Mouse (Mus musculus) liver, embryonic 11.5 days (tissue): Measurements from ENCODE around the gene Sufu. TPM values are rescaled to one million over a fixed set of nuclear protein-coding genes. Genes with fewer than 3 reads are reported as not detected.

Source experiments
- ATAC-seq: fragments of 200-750 bp; cut with Nextera tagmentation; replicated peaks from 2 replicates; pipeline ENCODE4 v1.8.0; 2017; ENCODE audit warnings: moderate number of reproducible peaks, mild to moderate bottlenecking, moderate TSS enrichment, moderate library complexity; ENCODE audit not compliant: low FRiP score
- DNase-seq: peaks from one replicate; pipeline ENCODE4 v3.0.0-alpha.2; 2017; ENCODE audit warnings: low spot score
- H3K27ac ChIP-seq: fragments of 300-500 bp; sonication (generic); 2 replicates; pipeline ENCODE4 v1.5.1; 2014; ENCODE audit warnings: mild to moderate bottlenecking, low read depth, low read length, control low read depth
- H3K27me3 ChIP-seq: fragments of 300-500 bp; sonication (generic); replicated peaks from 2 replicates; pipeline ENCODE4 v1.6.1; 2014; ENCODE audit warnings: low read length, mixed read lengths; ENCODE audit not compliant: control insufficient read depth, insufficient read depth
- H3K36me3 ChIP-seq: fragments of 300-500 bp; sonication (generic); 2 replicates; pipeline ENCODE4 v1.6.1; 2014; ENCODE audit warnings: mild to moderate bottlenecking, low read length, moderate library complexity, mixed read lengths; ENCODE audit not compliant: control insufficient read depth, insufficient read depth
- H3K4me1 ChIP-seq: fragments of 300-500 bp; sonication (generic); replicated peaks from 2 replicates; pipeline ENCODE4 v1.6.1; 2014; ENCODE audit warnings: low read length, mixed read lengths; ENCODE audit not compliant: control insufficient read depth, insufficient read depth
- H3K4me2 ChIP-seq: fragments of 300-500 bp; sonication (generic); 2 replicates; pipeline ENCODE4 v1.6.1; 2014; ENCODE audit warnings: mild to moderate bottlenecking, control low read depth, moderate library complexity
- H3K4me3 ChIP-seq: fragments of 300-500 bp; sonication (generic); 2 replicates; pipeline ENCODE4 v1.5.1; 2014; ENCODE audit warnings: low read depth, low read length, control low read depth
- H3K9ac ChIP-seq: fragments of 300-500 bp; sonication (generic); 2 replicates; pipeline ENCODE4 v1.6.1; 2014; ENCODE audit warnings: low read depth, low read length, control low read depth
- H3K9me3 ChIP-seq: fragments of 300-500 bp; sonication (generic); 2 replicates; pipeline ENCODE4 v1.6.1; 2016; ENCODE audit warnings: low read length, inconsistent platforms, mixed read lengths; ENCODE audit not compliant: control insufficient read depth
- WGBS: fragments of 180-500 bp; shearing (Covaris S2); extraction: QIAGEN DNeasy Blood & Tissue Kit; methylation state at CpG from one replicate; pipeline ENCODE4 v1.1.7; 2014; 5-methylcytosine and 5-hydroxymethylcytosine counted together
- polyA plus RNA-seq: library from polyadenylated mRNA; unstranded; fragments of >200 nt; fragmentation: Nextera tagmentation; extraction: Ambion mirVana; gene quantifications from 2 replicates; pipeline ENCODE4 v1.2.1, GENCODE M21; 2014

Sufu gene
- polyA plus RNA-seq, 1 experiment from 2014 or later: 22.8 TPM

DNA sequence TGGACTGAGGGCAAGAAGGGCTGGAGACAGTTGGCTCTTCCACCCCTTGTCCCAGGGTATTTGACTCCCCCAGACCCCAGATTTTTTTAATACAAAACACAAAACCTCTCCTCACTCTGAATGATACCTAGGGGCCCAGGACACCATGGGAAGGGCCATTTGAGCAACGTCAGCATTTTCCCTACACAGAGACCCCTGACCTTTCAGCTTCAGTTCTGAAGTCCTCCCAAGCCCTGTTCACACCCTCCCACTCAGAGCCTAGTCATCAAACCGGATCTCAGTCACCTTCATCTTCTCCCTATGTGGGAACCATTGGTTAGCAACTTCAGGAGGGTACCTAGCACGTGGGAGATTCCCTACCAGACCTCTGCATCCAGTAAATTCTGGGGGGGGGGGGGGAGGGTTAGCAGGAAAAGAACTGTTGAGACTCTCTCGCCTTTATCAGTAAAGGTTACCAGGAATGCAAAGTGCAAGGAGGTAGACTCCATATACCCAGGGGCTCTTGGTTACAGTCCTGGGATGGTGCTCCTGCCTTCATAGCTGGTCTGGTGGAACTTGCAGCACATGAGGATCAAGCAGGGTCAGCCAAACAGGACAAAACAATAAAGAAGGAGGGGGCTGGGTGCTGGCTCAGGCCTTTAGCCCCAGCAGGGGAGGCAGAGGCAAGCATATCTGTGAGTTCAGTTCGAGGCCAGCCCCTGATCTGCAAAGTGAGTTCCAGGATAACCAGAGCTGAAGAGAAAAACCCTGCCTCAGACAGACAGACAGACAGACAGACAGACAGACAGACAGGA is 122.3 kb downstream of the Sufu start:
- Histone ChIP-seq H3K27me3 (no peaks in the 10 kb centered on the region; the same call in 1 of the 2 replicates), H3K36me3 (peaks cover 20% of the 10 kb centered on the region), H3K4me3 (no peak overlapping the region), H3K9me3 (no peaks in the 10 kb centered on the region), H3K27ac (0 out of 2 replicates have a peak overlapping the region, but pooled peaks have one; percentile 43), H3K4me2 (peak overlapping the region; percentile 60), H3K4me1 (peaks cover 42% of the 10 kb centered on the region), H3K9ac (no peak overlapping the region)
- ATAC-seq: no peak
- WGBS: 9% methylated on average over 5 of the region's 5 CpGs
- DNase-seq: no peak

DNA sequence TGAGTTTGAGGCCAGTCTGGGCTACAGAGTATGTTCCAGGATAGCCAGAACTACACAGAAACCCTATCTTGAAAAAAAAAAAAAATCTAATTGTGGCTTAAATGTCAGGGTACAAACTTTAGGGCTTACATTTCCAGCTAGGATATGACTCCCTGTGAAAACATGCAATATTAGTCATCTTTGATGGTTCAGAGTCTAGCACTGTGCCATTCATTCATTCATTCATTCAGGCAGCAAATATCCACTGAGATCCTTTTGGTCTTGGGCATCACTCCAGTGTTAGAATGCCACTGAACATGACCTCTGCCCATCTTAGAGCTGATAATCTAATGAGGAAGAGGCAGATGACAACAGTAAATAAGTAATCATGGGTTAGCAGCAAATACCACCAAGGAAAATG is 125.0 kb downstream of the Sufu start:
- H3K9ac ChIP-seq: no peak overlapping the region
- ATAC-seq (no peak), DNase-seq (no peak)
- H3K27me3 ChIP-seq: no peaks in the 10 kb centered on the region; the same call in 1 of the 2 replicates
- H3K27ac ChIP-seq: no peak overlapping the region; the same call in 1 of the 2 replicates
- H3K4me1 ChIP-seq: peaks cover 51% of the 10 kb centered on the region
- H3K36me3 ChIP-seq: no peaks in the 10 kb centered on the region; the same call in 1 of the 2 replicates
- no peaks in the 10 kb centered on the region for H3K9me3 ChIP-seq
- H3K4me2 ChIP-seq: no peak overlapping the region
- no peak overlapping the region for H3K4me3 ChIP-seq

DNA sequence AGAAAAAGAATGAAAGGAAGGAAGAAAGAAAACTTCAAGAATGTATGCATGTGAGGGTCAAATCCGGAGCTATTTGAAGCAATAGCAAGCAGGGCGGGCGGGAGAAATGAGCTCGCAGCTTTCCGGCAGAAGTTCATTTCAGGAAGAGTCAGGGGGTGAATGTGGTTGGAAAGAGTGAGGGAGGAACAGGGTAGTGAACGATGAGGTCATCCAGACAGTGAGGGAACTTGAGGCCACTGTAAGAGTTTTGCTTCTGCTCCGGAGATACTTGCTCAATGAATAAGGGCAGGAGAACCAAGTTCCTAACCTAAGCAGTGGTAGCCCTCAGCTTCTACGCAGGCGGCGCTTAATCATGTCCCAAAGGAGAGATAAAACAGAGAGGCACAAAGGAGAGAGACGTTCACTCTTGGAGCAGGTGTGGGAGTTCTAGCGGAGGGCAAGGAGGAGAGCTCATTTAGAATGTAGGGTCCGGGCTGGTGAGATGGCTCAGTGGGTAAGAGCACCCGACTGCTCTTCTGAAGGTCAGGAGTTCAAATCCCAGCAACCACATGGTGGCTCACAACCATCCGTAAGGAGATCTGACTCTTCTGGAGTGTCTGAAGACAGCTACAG is 125.8 kb downstream of the Sufu start:
- DNase-seq (no peak), ATAC-seq (no peak)
- Histone ChIP-seq H3K4me1 (peaks cover 47% of the 10 kb centered on the region), H3K4me2 (peak overlapping the region; percentile 56), H3K4me3 (no peak overlapping the region), H3K9ac (0 out of 2 replicates have a peak overlapping the region, but pooled peaks have one; percentile 22), H3K27me3 (no peaks in the 10 kb centered on the region; the same call in 1 of the 2 replicates), H3K27ac (peak overlapping the region; percentile 28; the same call in 1 of the 2 replicates), H3K9me3 (no peaks in the 10 kb centered on the region), H3K36me3 (no peaks in the 10 kb centered on the region)
- 13% methylated on average over 15 of the region's 15 CpGs for WGBS

DNA sequence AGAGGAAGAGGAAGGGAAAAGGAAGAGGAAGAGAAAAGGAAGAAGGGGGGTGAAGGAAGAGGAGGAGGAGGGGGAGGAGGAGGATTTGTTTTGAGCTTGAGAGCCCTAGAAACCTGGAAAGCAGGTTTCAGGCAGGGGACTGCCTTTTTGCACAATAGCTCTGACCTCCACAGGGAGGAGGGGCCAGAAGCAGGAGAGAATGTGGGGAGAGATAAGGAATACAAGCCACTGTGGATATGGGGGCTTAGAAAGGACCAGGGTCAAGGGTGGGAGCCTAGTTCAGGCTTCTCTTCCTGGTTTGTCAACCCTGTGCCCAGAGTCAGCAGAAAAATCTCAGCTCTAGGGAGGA is 126.4 kb downstream of the Sufu start:
- peaks cover 45% of the 10 kb centered on the region for H3K4me1 ChIP-seq
- H3K27me3 ChIP-seq: no peaks in the 10 kb centered on the region; the same call in 1 of the 2 replicates
- DNase-seq (no peak), ATAC-seq (0 out of 2 replicates have a peak, but pooled peaks have one; percentile 6)
- no peaks in the 10 kb centered on the region for H3K36me3 ChIP-seq
- H3K4me3 ChIP-seq: no peak overlapping the region
- no peaks in the 10 kb centered on the region for H3K9me3 ChIP-seq
- 0 out of 2 replicates have a peak overlapping the region, but pooled peaks have one; percentile 15 for H3K9ac ChIP-seq
- H3K4me2 ChIP-seq: peak overlapping the region; percentile 56
- peak overlapping the region; percentile 56 for H3K27ac ChIP-seq

DNA sequence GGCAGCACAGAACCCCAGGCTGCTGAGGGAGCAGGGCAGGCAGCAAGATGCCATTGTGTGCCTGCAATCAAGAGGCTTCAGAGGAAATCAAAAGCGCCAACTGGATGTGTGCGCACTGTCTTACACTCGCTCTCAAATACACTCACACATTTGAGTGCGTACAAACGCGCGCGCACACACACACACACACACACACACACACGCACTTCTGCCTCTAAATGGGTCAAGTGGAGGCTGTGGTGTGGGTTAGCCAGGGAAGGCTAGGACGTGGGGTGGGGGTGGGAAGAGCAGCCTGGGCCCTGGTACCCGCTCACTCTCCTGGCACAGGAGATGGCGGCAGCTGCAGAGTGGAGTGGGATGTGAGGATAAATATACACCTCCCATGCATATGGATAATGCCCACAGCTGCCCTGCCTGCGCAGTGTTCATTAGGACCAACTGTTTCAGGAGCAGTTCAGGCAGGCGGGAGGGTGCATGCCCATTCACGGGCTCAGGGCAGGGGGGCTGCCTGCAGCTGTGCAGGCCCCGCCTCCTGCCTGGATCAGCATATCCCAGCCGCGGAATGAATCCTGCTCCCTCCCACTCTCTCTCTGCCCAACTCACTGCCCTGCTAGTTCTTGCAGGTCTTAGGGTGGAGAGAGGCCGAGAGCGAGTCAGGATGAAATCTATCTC is 126.9 kb downstream of the Sufu start:
- WGBS: 14% methylated on average over 20 of the region's 20 CpGs

DNA sequence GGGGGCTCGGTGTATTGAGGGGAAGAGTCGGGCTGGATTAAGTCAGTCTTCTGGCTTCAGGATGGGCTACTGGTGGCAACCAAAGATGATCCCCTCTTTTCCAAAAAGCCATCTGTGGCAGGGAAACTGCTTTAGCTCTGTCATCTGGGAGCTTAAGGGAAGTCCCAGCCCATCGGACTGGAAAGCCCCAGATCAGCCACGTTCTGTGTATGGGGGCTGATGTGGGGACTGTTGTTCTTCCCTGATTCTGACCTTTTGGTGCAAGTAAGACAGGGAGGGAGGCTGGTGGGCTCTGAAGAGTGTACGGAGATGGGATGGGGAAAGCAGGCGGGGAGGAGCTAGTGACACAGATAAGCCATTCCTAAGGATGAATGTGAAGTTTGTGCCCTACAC is 127.5 kb downstream of the Sufu start:
- Histone ChIP-seq H3K4me3 (0 out of 2 replicates have a peak overlapping the region, but pooled peaks have one; percentile 13), H3K4me2 (peak overlapping the region; percentile 56), H3K36me3 (no peaks in the 10 kb centered on the region), H3K4me1 (peaks cover 44% of the 10 kb centered on the region), H3K27me3 (no peaks in the 10 kb centered on the region; the same call in 1 of the 2 replicates), H3K27ac (peak overlapping the region; percentile 56; the same call in 1 of the 2 replicates), H3K9me3 (no peaks in the 10 kb centered on the region), H3K9ac (no peak overlapping the region)
- ATAC-seq (no peak), DNase-seq (no peak)
- WGBS: 17% methylated on average over 6 of the region's 6 CpGs

More for the DNA sequence above, 126.9 kb downstream of the Sufu start:
- no peaks in the 10 kb centered on the region for H3K9me3 ChIP-seq
- H3K36me3 ChIP-seq: no peaks in the 10 kb centered on the region
- peak overlapping the region; percentile 56 for H3K4me2 ChIP-seq
- 0 out of 2 replicates have a peak overlapping the region, but pooled peaks have one; percentile 48 for H3K9ac ChIP-seq
- peaks cover 44% of the 10 kb centered on the region for H3K4me1 ChIP-seq
- no peak for DNase-seq
- peak; percentile 62; the same call in 1 of the 2 replicates for ATAC-seq
- peak overlapping the region; percentile 56 for H3K27ac ChIP-seq
- H3K4me3 ChIP-seq: peak overlapping the region; percentile 13
- no peaks in the 10 kb centered on the region; the same call in 1 of the 2 replicates for H3K27me3 ChIP-seq

DNA sequence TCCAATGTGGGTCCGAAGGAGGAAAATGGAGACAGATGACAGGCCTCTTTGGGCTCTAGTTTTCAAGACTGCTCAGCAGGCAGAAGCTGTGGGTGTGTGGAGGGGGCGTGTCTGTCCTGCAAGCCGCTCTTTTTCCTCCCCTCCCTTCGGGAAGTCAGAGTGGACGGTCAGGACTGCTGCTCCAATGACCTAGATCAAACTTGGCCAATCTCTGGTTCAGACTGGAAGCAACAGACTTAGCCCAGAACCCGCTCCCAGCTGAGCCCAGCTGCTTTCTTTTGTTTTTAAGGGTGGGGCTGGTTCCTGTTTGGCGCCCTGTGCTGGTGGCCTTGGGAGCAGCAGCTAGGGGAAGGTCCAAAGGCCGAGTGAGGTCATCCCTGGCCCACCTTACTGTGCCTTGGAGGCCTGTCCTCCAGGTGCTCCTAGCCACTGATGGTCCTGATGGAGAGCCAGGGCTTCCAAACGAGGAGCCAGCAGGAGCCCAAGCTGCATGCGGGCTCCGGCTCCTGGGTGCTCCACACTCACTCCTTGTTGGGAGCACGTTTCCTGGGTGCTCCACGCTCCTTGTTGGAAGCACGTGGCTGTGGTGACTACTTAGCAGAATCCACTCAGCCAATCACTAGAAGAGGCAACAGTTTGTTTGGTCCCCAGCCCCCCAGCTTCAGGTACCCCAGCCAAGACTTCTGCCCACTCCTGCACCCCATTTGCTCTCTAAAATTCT is 128.1 kb downstream of the Sufu start:
- no peak overlapping the region for H3K4me3 ChIP-seq
- H3K9me3 ChIP-seq: no peaks in the 10 kb centered on the region
- no peaks in the 10 kb centered on the region; the same call in 1 of the 2 replicates for H3K27me3 ChIP-seq
- ATAC-seq: no peak
- no peak for DNase-seq
- no peak overlapping the region for H3K9ac ChIP-seq
- H3K27ac ChIP-seq: peak overlapping the region; percentile 15; the same call in 1 of the 2 replicates
- WGBS: 32% methylated on average over 14 of the region's 14 CpGs
- H3K36me3 ChIP-seq: no peaks in the 10 kb centered on the region
- H3K4me2 ChIP-seq: peak overlapping the region; percentile 56
- peaks cover 45% of the 10 kb centered on the region for H3K4me1 ChIP-seq
